Mouse (Mus musculus): ENCODE data around the gene Celf2. TPM values are rescaled to one million over a fixed set of nuclear protein-coding genes. Genes with fewer than 3 reads are reported as not detected.

Celf2 gene
- polyA plus RNA-seq, 1 experiment from 2014 or later: 182 TPM

DNA sequence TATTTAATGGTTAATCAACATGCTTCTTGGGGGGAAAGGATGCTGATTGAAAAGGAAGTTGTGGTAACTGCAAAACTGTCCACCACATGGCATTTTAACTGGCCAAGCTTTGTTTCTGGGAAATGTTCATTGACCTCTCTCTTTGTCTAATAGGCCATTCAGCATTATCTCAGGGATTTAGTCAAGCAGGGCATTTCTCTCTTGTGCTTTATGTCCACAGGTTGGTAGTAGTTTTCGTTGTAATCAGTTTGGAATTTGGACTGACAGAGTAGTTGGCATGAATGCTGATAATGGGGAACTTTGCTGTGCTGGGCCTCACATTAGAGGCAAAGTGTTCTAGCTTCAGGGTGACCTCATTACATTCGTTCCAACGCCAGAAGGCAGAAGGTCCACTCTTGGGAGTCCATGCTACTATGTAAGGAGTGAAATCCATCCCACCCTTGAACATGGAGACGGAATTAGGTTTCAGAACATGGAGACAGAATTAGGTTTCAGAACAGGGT lies 363.8 kb downstream of the Celf2 start:
- H3K4me3 ChIP-seq (replicated peaks): no peak overlapping the region
- no peaks in the 10 kb centered on the region for H3K4me1 ChIP-seq (replicated peaks)
- H3K4me2 ChIP-seq (replicated peaks): no peak overlapping the region
- no peak overlapping the region for H3K9ac ChIP-seq (replicated peaks)
- H3K36me3 ChIP-seq: no peaks in the 10 kb centered on the region
- no peak for ATAC-seq
- H3K9me3 ChIP-seq: no peaks in the 10 kb centered on the region
- 79% methylated on average over 4 of the region's 4 CpGs for WGBS
- H3K27ac ChIP-seq: no peak overlapping the region
- H3K27me3 ChIP-seq: no peaks in the 10 kb centered on the region

GRCm38 (mm10) chr2:7144871-7145270 lies 364.5 kb downstream of the Celf2 start:
- Histone ChIP-seq H3K4me3 (replicated peaks) (no peak overlapping the region), H3K36me3 (no peaks in the 10 kb centered on the region), H3K9ac (replicated peaks) (no peak overlapping the region), H3K27ac (no peak overlapping the region), H3K4me2 (replicated peaks) (no peak overlapping the region), H3K9me3 (no peaks in the 10 kb centered on the region), H3K4me1 (replicated peaks) (no peaks in the 10 kb centered on the region), H3K27me3 (no peaks in the 10 kb centered on the region)
- 94% methylated on average over 1 of the region's 1 CpGs for WGBS
- no peak for ATAC-seq

GRCm38 (mm10) chr2:7123366-7123765 lies 386.0 kb downstream of the Celf2 start:
- Histone ChIP-seq H3K4me2 (replicated peaks) (no peak overlapping the region), H3K4me1 (replicated peaks) (peaks cover 5% of the 10 kb centered on the region; the same call in 1 of the 2 replicates), H3K9me3 (no peaks in the 10 kb centered on the region), H3K27ac (no peak overlapping the region), H3K9ac (replicated peaks) (no peak overlapping the region), H3K4me3 (replicated peaks) (no peak overlapping the region), H3K27me3 (no peaks in the 10 kb centered on the region), H3K36me3 (no peaks in the 10 kb centered on the region)
- WGBS: 95% methylated on average over 2 of the region's 2 CpGs
- no peak for ATAC-seq

DNA sequence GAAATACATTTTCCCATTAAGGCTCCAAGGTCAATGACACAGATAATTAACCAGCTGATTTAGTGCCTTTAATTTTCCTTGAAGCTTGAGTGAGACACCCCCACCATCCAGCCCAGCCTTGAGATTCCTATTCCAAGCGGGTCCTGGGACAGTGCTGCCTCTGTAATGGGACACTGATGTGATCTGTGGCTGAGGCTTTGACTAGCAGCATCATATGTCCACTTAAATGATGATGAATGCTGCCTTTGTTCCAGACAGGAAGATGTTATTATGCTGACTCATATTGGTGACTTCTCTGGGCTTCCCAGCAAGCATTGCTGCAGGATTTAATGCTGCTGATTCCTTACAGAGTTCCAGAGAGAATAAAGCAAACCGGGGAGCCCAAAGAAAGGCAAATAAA lies 393.6 kb downstream of the Celf2 start:
- 25% methylated on average over 2 of the region's 2 CpGs for WGBS

GRCm38 (mm10) chr2:7115161-7115560 lies 394.2 kb downstream of the Celf2 start:
- H3K27ac ChIP-seq: no peak overlapping the region
- no peaks in the 10 kb centered on the region for H3K9me3 ChIP-seq
- 44% methylated on average over 3 of the region's 3 CpGs for whole genome bisulfite sequencing
- peaks cover 16% of the 10 kb centered on the region for H3K4me1 ChIP-seq (replicated peaks)
- no peak overlapping the region for H3K4me2 ChIP-seq (replicated peaks)
- no peaks in the 10 kb centered on the region for H3K36me3 ChIP-seq
- no peak overlapping the region for H3K4me3 ChIP-seq (replicated peaks)
- no peak overlapping the region for H3K9ac ChIP-seq (replicated peaks)
- ATAC-seq: 0 out of 2 replicates have a peak, but pooled peaks have one; percentile 48
- no peaks in the 10 kb centered on the region for H3K27me3 ChIP-seq

More for the DNA sequence above, 393.6 kb downstream of the Celf2 start:
- no peaks in the 10 kb centered on the region for H3K27me3 ChIP-seq
- H3K4me3 ChIP-seq (replicated peaks): no peak overlapping the region
- no peak overlapping the region for H3K27ac ChIP-seq
- H3K4me2 ChIP-seq (replicated peaks): no peak overlapping the region
- H3K9me3 ChIP-seq: no peaks in the 10 kb centered on the region
- no peak overlapping the region for H3K9ac ChIP-seq (replicated peaks)
- peaks cover 16% of the 10 kb centered on the region for H3K4me1 ChIP-seq (replicated peaks)
- ATAC-seq: 0 out of 2 replicates have a peak, but pooled peaks have one; percentile 40
- no peaks in the 10 kb centered on the region for H3K36me3 ChIP-seq

- no peak overlapping the region for H3K4me2 ChIP-seq (replicated peaks)
- no peak overlapping the region for H3K9ac ChIP-seq (replicated peaks)
- H3K36me3 ChIP-seq: no peaks in the 10 kb centered on the region
- H3K4me1 ChIP-seq (replicated peaks): peaks cover 16% of the 10 kb centered on the region
- WGBS: 71% methylated on average over 4 of the region's 4 CpGs
- no peak overlapping the region for H3K27ac ChIP-seq
- no peak for ATAC-seq
- H3K4me3 ChIP-seq (replicated peaks): no peak overlapping the region
- H3K27me3 ChIP-seq: no peaks in the 10 kb centered on the region
- no peaks in the 10 kb centered on the region for H3K9me3 ChIP-seq
Observed at GRCm38 (mm10) chr2:7113738-7114137, 395.6 kb downstream of the Celf2 start.

DNA sequence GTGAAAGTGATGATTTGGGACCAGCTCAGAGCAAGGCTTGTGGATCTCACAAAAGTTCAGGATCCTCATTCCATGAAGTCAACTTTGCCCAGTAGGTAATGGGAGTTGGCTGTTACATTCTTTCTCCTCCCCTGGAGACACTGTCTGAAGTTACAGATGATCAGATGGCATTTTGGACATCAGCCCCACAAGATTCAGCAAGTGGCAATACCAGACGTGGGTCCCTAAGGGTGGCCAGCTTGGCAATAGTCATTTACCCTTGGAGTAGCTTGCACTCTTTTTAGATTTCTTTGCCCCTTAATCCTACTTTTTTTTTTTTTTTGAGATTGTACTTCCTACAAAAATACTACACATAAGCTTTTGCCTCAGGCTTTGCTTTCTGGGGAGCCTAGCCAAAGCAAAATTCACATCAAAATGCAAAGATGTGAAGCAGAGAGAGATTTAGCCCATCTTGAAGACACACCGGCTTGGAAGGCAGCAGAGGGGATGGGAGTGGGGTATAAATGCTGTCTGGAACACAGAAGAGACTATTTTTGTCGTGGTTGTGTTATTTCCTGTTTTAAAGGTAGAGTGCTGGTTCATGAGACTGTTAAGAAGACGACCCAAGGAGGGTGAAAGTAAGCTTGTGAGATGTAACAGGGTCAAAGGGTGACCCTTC lies 397.1 kb downstream of the Celf2 start:
- no peak for ATAC-seq
- 74% methylated on average over 4 of the region's 4 CpGs for WGBS
- Histone ChIP-seq H3K27me3 (no peaks in the 10 kb centered on the region), H3K36me3 (no peaks in the 10 kb centered on the region), H3K4me2 (replicated peaks) (no peak overlapping the region), H3K9ac (replicated peaks) (no peak overlapping the region), H3K9me3 (no peaks in the 10 kb centered on the region), H3K4me3 (replicated peaks) (no peak overlapping the region), H3K27ac (no peak overlapping the region), H3K4me1 (replicated peaks) (peaks cover 16% of the 10 kb centered on the region)

GRCm38 (mm10) chr2:7093414-7093813 lies 415.9 kb downstream of the Celf2 start:
- 31% methylated on average over 3 of the region's 3 CpGs for WGBS
- no peak overlapping the region for H3K27ac ChIP-seq

DNA sequence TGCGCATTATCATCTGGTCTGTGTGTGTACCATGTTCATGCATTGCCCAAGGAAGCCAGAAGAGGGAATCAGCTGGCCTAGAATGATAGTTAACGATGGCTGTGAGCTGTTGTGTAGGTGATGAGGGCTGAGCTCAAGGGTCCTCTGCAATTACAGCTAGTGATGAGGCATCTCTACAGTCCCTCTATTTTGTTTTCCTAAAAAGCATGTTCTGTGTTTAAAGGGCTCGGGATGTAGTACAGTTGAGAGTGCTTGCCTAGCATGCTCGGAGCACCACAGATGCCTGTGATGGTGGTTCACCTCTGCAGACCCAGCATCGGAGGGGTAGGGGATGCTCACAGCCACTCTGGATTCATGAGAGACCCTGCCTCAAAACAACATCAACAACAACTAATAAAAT lies 416.7 kb downstream of the Celf2 start:
- no peak overlapping the region for H3K9ac ChIP-seq (replicated peaks)
- 0 out of 2 replicates have a peak, but pooled peaks cover 2% of the 10 kb centered on the region for H3K9me3 ChIP-seq
- H3K4me1 ChIP-seq (replicated peaks): peaks cover 17% of the 10 kb centered on the region
- ATAC-seq: no peak
- no peak overlapping the region for H3K4me2 ChIP-seq (replicated peaks)
- no peaks in the 10 kb centered on the region for H3K36me3 ChIP-seq
- H3K4me3 ChIP-seq (replicated peaks): no peak overlapping the region
- no peak overlapping the region for H3K27ac ChIP-seq
- 93% methylated on average over 5 of the region's 5 CpGs for WGBS
- H3K27me3 ChIP-seq: no peaks in the 10 kb centered on the region

More at GRCm38 (mm10) chr2:7093414-7093813, 415.9 kb downstream of the Celf2 start:
- Histone ChIP-seq H3K36me3 (no peaks in the 10 kb centered on the region), H3K9ac (replicated peaks) (no peak overlapping the region), H3K4me2 (replicated peaks) (no peak overlapping the region), H3K4me3 (replicated peaks) (no peak overlapping the region), H3K9me3 (0 out of 2 replicates have a peak, but pooled peaks cover 2% of the 10 kb centered on the region), H3K27me3 (no peaks in the 10 kb centered on the region), H3K4me1 (replicated peaks) (peaks cover 17% of the 10 kb centered on the region)
- no peak for ATAC-seq

GRCm38 (mm10) chr2:7090496-7090895 lies 418.9 kb downstream of the Celf2 start:
- 91% methylated on average over 1 of the region's 1 CpGs for WGBS
- no peak overlapping the region for H3K4me2 ChIP-seq (replicated peaks)
- peaks cover 17% of the 10 kb centered on the region for H3K4me1 ChIP-seq (replicated peaks)
- H3K9me3 ChIP-seq: 0 out of 2 replicates have a peak, but pooled peaks cover 2% of the 10 kb centered on the region
- ATAC-seq: no peak
- no peak overlapping the region for H3K27ac ChIP-seq
- no peaks in the 10 kb centered on the region for H3K27me3 ChIP-seq
- no peaks in the 10 kb centered on the region for H3K36me3 ChIP-seq
- no peak overlapping the region for H3K9ac ChIP-seq (replicated peaks)
- no peak overlapping the region for H3K4me3 ChIP-seq (replicated peaks)

GRCm38 (mm10) chr2:7089069-7089834 lies 420.1 kb downstream of the Celf2 start:
- H3K36me3 ChIP-seq: no peaks in the 10 kb centered on the region

DNA sequence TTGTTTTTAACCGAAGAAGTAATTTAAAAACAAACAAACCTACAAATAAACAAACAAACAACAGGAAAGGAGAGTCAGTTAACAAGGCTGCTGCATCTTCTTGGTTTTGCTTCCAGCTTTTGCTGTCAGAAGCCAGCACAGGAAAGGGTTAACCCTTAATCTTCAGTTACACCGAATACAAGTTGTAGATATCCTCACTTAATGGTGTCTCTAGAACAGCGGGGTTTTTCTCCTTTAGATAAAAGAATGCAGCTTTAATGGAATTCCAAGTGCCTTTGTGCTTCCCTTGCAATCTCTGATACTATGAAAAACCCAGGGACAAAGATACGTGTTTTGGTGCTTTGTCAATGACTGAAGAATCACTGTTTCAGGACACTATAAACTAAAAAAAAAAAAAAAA lies 420.8 kb downstream of the Celf2 start:
- Histone ChIP-seq H3K36me3 (no peaks in the 10 kb centered on the region), H3K27me3 (no peaks in the 10 kb centered on the region), H3K27ac (peak overlapping the region; percentile 61), H3K4me3 (replicated peaks) (no peak overlapping the region), H3K4me1 (replicated peaks) (peaks cover 16% of the 10 kb centered on the region), H3K4me2 (replicated peaks) (no peak overlapping the region), H3K9ac (replicated peaks) (no peak overlapping the region), H3K9me3 (0 out of 2 replicates have a peak, but pooled peaks cover 2% of the 10 kb centered on the region)
- 18% methylated on average over 4 of the region's 4 CpGs for WGBS
- 0 out of 2 replicates have a peak, but pooled peaks have one; percentile 4 for ATAC-seq

More at GRCm38 (mm10) chr2:7089069-7089834, 420.1 kb downstream of the Celf2 start:
- H3K27me3 ChIP-seq: no peaks in the 10 kb centered on the region
- ATAC-seq: peak; percentile 93
- H3K27ac ChIP-seq: peak overlapping the region; percentile 61
- H3K4me2 ChIP-seq (replicated peaks): no peak overlapping the region
- peaks cover 17% of the 10 kb centered on the region for H3K4me1 ChIP-seq (replicated peaks)
- WGBS: 6% methylated on average over 7 of the region's 7 CpGs
- 0 out of 2 replicates have a peak, but pooled peaks cover 2% of the 10 kb centered on the region for H3K9me3 ChIP-seq
- H3K9ac ChIP-seq (replicated peaks): no peak overlapping the region
- no peak overlapping the region for H3K4me3 ChIP-seq (replicated peaks)
